Mouse (Mus musculus) ovary, adult 18-20 months (tissue): Measurements from ENCODE around the gene Cacna1a.

Experiments used
- DNase-seq: peaks from one replicate; pipeline ENCODE4 v3.0.0; 2022; ENCODE audit warnings: low spot score, mixed read lengths

Cacna1a gene

GRCm38 (mm10) chr8:84413886-84414851 lies 25.9 kb downstream of the Cacna1a start:
- no peak for DNase-seq

- no peak for DNase-seq
Measured at GRCm38 (mm10) chr8:84414918-84415317, 26.7 kb downstream of the Cacna1a start.

GRCm38 (mm10) chr8:84415378-84415898 lies 27.2 kb downstream of the Cacna1a start:
- DNase-seq, result no peak

GRCm38 (mm10) chr8:84416041-84416440 lies 27.8 kb downstream of the Cacna1a start:
- no peak for DNase-seq

GRCm38 (mm10) chr8:84416915-84417314 lies 28.7 kb downstream of the Cacna1a start:
- DNase-seq, result no peak

GRCm38 (mm10) chr8:84417840-84418239 lies 29.6 kb downstream of the Cacna1a start:
- no peak for DNase-seq

GRCm38 (mm10) chr8:84424426-84424825 lies 36.2 kb downstream of the Cacna1a start:
- DNase-seq, result no peak

- DNase-seq, result no peak
Measured at GRCm38 (mm10) chr8:84426087-84426486, 37.8 kb downstream of the Cacna1a start.

- no peak for DNase-seq
Measured at GRCm38 (mm10) chr8:84426582-84426981, 38.3 kb downstream of the Cacna1a start.

GRCm38 (mm10) chr8:84428034-84428433 lies 39.8 kb downstream of the Cacna1a start:
- DNase-seq, result no peak

- DNase-seq, result no peak
Measured at GRCm38 (mm10) chr8:84429014-84429413, 40.8 kb downstream of the Cacna1a start.

GRCm38 (mm10) chr8:84429492-84429891 lies 41.3 kb downstream of the Cacna1a start:
- DNase-seq, result no peak

GRCm38 (mm10) chr8:84435370-84435769 lies 47.1 kb downstream of the Cacna1a start:
- no peak for DNase-seq

- DNase-seq, result no peak
Measured at GRCm38 (mm10) chr8:84439813-84440212, 51.6 kb downstream of the Cacna1a start.

- DNase-seq, result no peak
Measured at GRCm38 (mm10) chr8:84442043-84442442, 53.8 kb downstream of the Cacna1a start.

GRCm38 (mm10) chr8:84446571-84446991 lies 58.3 kb downstream of the Cacna1a start:
- DNase-seq, result no peak

GRCm38 (mm10) chr8:84454532-84454931 lies 66.3 kb downstream of the Cacna1a start:
- DNase-seq, result peak; percentile 30

GRCm38 (mm10) chr8:84458853-84459252 lies 70.6 kb downstream of the Cacna1a start:
- no peak for DNase-seq

GRCm38 (mm10) chr8:84459276-84459675 lies 71.0 kb downstream of the Cacna1a start:
- no peak for DNase-seq

GRCm38 (mm10) chr8:84460698-84461097 lies 72.5 kb downstream of the Cacna1a start:
- no peak for DNase-seq

- no peak for DNase-seq
Measured at GRCm38 (mm10) chr8:84466932-84467331, 78.7 kb downstream of the Cacna1a start.

- no peak for DNase-seq
Measured at GRCm38 (mm10) chr8:84469076-84469475, 80.8 kb downstream of the Cacna1a start.

GRCm38 (mm10) chr8:84471271-84471995 lies 83.2 kb downstream of the Cacna1a start:
- DNase-seq, result peak; percentile 28
